Mouse (Mus musculus): Measurements from ENCODE around the gene Akna. TPM values are rescaled to one million over a fixed set of nuclear protein-coding genes. Genes with fewer than 3 reads are reported as not detected.

Akna gene
- polyA plus RNA-seq, 1 experiment from 2014 or later = 6.0 TPM

- no peaks in the 10 kb centered on the region for H3K36me3 ChIP-seq (ENCODE audit: control insufficient read depth, insufficient read depth, low read length)
- H3K9me3 ChIP-seq (ENCODE audit: control insufficient read depth, low read length) = no peaks in the 10 kb centered on the region
- peaks cover 8% of the 10 kb centered on the region for H3K4me1 ChIP-seq (ENCODE audit: control insufficient read depth, insufficient read depth, low read length)
- H3K4me3 ChIP-seq (ENCODE audit: low read depth, low read length) = no peak overlapping the region
- H3K27me3 ChIP-seq (ENCODE audit: control insufficient read depth, insufficient read depth, low read length) = peaks cover 2% of the 10 kb centered on the region; the same call in 1 of the 2 replicates
- H3K27ac ChIP-seq (ENCODE audit: low read depth, low read length) = no peak overlapping the region
- WGBS = 62% methylated on average over 4 of the region's 4 CpGs
- ATAC-seq (ENCODE audit: insufficient read depth, low FRiP score, low TSS enrichment) = no peak
- H3K9ac ChIP-seq (ENCODE audit: low read length) = no peak overlapping the region
- no peak for DNase-seq (ENCODE audit: low spot score)
- no peak overlapping the region for H3K4me2 ChIP-seq (ENCODE audit: low read depth)
These were observed 2.5 kb upstream of the Akna start for GRCm38 (mm10) chr4:63405683-63406082.

GRCm38 (mm10) chr4:63405051-63405450 lies 1.9 kb upstream of the Akna start:
- H3K36me3 ChIP-seq (ENCODE audit: control insufficient read depth, insufficient read depth, low read length) = no peaks in the 10 kb centered on the region
- peaks cover 8% of the 10 kb centered on the region for H3K4me1 ChIP-seq (ENCODE audit: control insufficient read depth, insufficient read depth, low read length)
- no peaks in the 10 kb centered on the region for H3K9me3 ChIP-seq (ENCODE audit: control insufficient read depth, low read length)
- WGBS = 34% methylated on average over 7 of the region's 7 CpGs
- ATAC-seq (ENCODE audit: insufficient read depth, low FRiP score, low TSS enrichment) (no peak), DNase-seq (ENCODE audit: low spot score) (no peak)
- peaks cover 2% of the 10 kb centered on the region; the same call in 1 of the 2 replicates for H3K27me3 ChIP-seq (ENCODE audit: control insufficient read depth, insufficient read depth, low read length)
- H3K4me2 ChIP-seq (ENCODE audit: low read depth) = no peak overlapping the region
- no peak overlapping the region for H3K27ac ChIP-seq (ENCODE audit: low read depth, low read length)
- no peak overlapping the region for H3K4me3 ChIP-seq (ENCODE audit: low read depth, low read length)
- no peak overlapping the region for H3K9ac ChIP-seq (ENCODE audit: low read length)

DNA sequence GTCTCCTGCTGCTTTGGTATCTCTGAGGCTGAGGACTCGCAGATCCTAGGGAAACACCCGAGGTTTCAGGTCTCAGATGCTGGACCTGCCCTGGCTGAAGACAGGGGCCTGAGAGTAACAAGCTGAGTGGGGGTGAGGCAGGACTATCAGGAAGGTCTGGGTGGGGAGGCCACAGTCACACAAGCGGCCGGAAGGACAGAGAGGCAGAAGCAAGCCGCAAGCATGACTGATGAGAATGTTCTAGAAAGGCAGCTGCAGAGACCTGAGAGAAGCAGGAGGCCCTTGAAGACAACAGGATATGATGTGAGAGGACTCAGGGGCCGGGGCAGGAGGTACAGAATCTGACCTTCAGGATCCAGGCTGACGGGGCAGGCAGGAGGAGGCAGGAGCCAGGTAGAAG lies 1.1 kb upstream of the Akna start:
- WGBS = 68% methylated on average over 7 of the region's 7 CpGs
- Histone ChIP-seq H3K9me3 (ENCODE audit: control insufficient read depth, low read length) (no peaks in the 10 kb centered on the region), H3K27me3 (ENCODE audit: control insufficient read depth, insufficient read depth, low read length) (peaks cover 2% of the 10 kb centered on the region; the same call in 1 of the 2 replicates), H3K4me3 (ENCODE audit: low read depth, low read length) (no peak overlapping the region), H3K9ac (ENCODE audit: low read length) (no peak overlapping the region), H3K36me3 (ENCODE audit: control insufficient read depth, insufficient read depth, low read length) (no peaks in the 10 kb centered on the region), H3K4me1 (ENCODE audit: control insufficient read depth, insufficient read depth, low read length) (peaks cover 8% of the 10 kb centered on the region), H3K4me2 (ENCODE audit: low read depth) (no peak overlapping the region), H3K27ac (ENCODE audit: low read depth, low read length) (no peak overlapping the region)
- DNase-seq (ENCODE audit: low spot score) (no peak), ATAC-seq (ENCODE audit: insufficient read depth, low FRiP score, low TSS enrichment) (no peak)

DNA sequence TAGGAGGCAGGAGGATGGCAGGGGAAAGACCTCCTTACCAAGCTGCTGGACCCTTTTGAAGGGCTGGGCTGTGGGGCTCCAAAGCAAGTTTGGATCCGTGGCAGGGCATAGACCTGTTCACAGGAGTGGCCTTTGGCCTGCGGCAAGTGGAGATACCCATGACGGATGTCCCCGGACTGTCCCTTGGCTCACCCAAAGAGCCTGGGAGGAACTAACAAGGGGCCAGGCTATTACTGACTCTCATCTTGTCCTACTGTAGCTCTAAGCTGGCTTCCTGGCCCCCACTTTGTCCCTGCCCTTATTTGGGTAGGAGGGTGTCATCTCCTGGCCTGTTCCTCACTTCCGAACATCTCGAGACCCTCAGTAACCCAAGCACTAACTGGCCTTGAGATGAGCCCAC lies 596 bp downstream of the Akna start:
- WGBS = 62% methylated on average over 6 of the region's 6 CpGs
- peaks cover 3% of the 10 kb centered on the region; the same call in 1 of the 2 replicates for H3K4me1 ChIP-seq (ENCODE audit: control insufficient read depth, insufficient read depth, low read length)
- H3K36me3 ChIP-seq (ENCODE audit: control insufficient read depth, insufficient read depth, low read length) = no peaks in the 10 kb centered on the region
- no peaks in the 10 kb centered on the region for H3K27me3 ChIP-seq (ENCODE audit: control insufficient read depth, insufficient read depth, low read length)
- ATAC-seq (ENCODE audit: insufficient read depth, low FRiP score, low TSS enrichment) = no peak
- no peaks in the 10 kb centered on the region for H3K9me3 ChIP-seq (ENCODE audit: control insufficient read depth, low read length)
- peak overlapping the region; percentile 62; the same call in 1 of the 2 replicates for H3K27ac ChIP-seq (ENCODE audit: low read depth, low read length)
- no peak for DNase-seq (ENCODE audit: low spot score)
- H3K4me2 ChIP-seq (ENCODE audit: low read depth) = peak overlapping the region; percentile 33
- peak overlapping the region; percentile 56 for H3K9ac ChIP-seq (ENCODE audit: low read length)
- peak overlapping the region; percentile 16; the same call in 1 of the 2 replicates for H3K4me3 ChIP-seq (ENCODE audit: low read depth, low read length)

DNA sequence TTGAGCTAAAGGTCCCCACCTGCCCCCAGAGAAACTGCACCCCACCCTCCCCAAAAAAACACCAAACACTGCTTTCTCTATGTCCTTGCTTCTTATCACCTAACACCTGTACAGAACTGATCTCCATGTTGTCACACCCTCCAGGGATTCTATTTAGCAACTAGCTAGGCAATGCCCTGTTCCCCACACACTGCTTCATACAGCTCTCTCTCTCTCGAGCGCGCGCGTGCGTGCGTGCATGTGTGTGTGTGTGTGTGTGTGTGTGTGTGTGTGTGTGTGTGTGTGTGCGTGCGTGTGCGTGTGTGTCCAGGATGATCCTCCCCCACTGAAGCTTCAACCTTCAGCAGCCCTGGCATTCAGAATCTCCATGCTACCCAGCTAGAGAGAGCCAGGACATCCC lies 1.1 kb downstream of the Akna start:
- no peaks in the 10 kb centered on the region for H3K36me3 ChIP-seq (ENCODE audit: control insufficient read depth, insufficient read depth, low read length)
- H3K4me3 ChIP-seq (ENCODE audit: low read depth, low read length) = no peak overlapping the region
- H3K27me3 ChIP-seq (ENCODE audit: control insufficient read depth, insufficient read depth, low read length) = no peaks in the 10 kb centered on the region
- H3K9ac ChIP-seq (ENCODE audit: low read length) = peak overlapping the region; percentile 56; the same call in 1 of the 2 replicates
- no peaks in the 10 kb centered on the region for H3K9me3 ChIP-seq (ENCODE audit: control insufficient read depth, low read length)
- peaks cover 3% of the 10 kb centered on the region; the same call in 1 of the 2 replicates for H3K4me1 ChIP-seq (ENCODE audit: control insufficient read depth, insufficient read depth, low read length)
- ATAC-seq (ENCODE audit: insufficient read depth, low FRiP score, low TSS enrichment) = no peak
- no peak overlapping the region for H3K27ac ChIP-seq (ENCODE audit: low read depth, low read length)
- H3K4me2 ChIP-seq (ENCODE audit: low read depth) = no peak overlapping the region
- DNase-seq (ENCODE audit: low spot score) = no peak
- WGBS = 93% methylated on average over 9 of the region's 10 CpGs

- WGBS = 91% methylated on average over 6 of the region's 6 CpGs
- ATAC-seq (ENCODE audit: insufficient read depth, low FRiP score, low TSS enrichment) (no peak), DNase-seq (ENCODE audit: low spot score) (no peak)
- peaks cover 3% of the 10 kb centered on the region; the same call in 1 of the 2 replicates for H3K4me1 ChIP-seq (ENCODE audit: control insufficient read depth, insufficient read depth, low read length)
- H3K9ac ChIP-seq (ENCODE audit: low read length) = no peak overlapping the region
- H3K36me3 ChIP-seq (ENCODE audit: control insufficient read depth, insufficient read depth, low read length) = no peaks in the 10 kb centered on the region
- H3K27ac ChIP-seq (ENCODE audit: low read depth, low read length) = no peak overlapping the region
- H3K27me3 ChIP-seq (ENCODE audit: control insufficient read depth, insufficient read depth, low read length) = no peaks in the 10 kb centered on the region
- H3K9me3 ChIP-seq (ENCODE audit: control insufficient read depth, low read length) = no peaks in the 10 kb centered on the region
- H3K4me3 ChIP-seq (ENCODE audit: low read depth, low read length) = no peak overlapping the region
- no peak overlapping the region for H3K4me2 ChIP-seq (ENCODE audit: low read depth)
These were observed 1.5 kb downstream of the Akna start for GRCm38 (mm10) chr4:63401620-63402019.

- H3K4me1 ChIP-seq (ENCODE audit: control insufficient read depth, insufficient read depth, low read length) = peaks cover 3% of the 10 kb centered on the region; the same call in 1 of the 2 replicates
- 87% methylated on average over 18 of the region's 18 CpGs for WGBS
- ATAC-seq (ENCODE audit: insufficient read depth, low FRiP score, low TSS enrichment) (no peak), DNase-seq (ENCODE audit: low spot score) (no peak)
- no peaks in the 10 kb centered on the region for H3K9me3 ChIP-seq (ENCODE audit: control insufficient read depth, low read length)
- no peak overlapping the region for H3K27ac ChIP-seq (ENCODE audit: low read depth, low read length)
- no peak overlapping the region for H3K4me3 ChIP-seq (ENCODE audit: low read depth, low read length)
- H3K4me2 ChIP-seq (ENCODE audit: low read depth) = no peak overlapping the region
- no peaks in the 10 kb centered on the region for H3K27me3 ChIP-seq (ENCODE audit: control insufficient read depth, insufficient read depth, low read length)
- no peak overlapping the region for H3K9ac ChIP-seq (ENCODE audit: low read length)
- H3K36me3 ChIP-seq (ENCODE audit: control insufficient read depth, insufficient read depth, low read length) = no peaks in the 10 kb centered on the region
These were observed 2.4 kb downstream of the Akna start for GRCm38 (mm10) chr4:63400541-63401306.

DNA sequence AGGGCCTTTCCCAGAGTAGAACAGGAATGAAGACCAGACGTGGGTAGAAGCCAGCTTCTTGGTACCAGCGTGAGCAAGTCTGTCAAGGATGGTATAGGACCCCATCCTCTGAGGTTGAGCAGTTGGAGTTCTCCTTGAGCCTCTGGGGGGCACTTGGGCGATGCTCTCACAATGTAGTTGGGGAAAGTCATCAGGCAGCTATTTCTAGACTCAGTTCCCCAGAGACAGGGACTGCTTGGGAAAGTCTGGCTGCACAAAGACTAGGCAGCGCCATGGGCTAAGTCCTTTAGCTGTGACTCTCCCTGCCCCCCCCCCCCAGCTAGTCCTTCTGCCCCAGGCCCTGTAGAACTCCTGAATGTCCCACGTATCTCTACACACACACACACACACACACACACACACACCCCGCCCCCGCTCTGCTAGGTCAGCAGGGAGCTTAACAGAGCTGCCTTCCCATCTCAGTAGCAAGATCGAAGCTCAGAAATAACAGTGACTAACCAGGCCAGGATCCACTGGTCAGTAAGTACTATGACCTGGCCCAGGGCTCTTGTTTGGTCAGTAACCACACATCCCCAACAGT lies 3.4 kb downstream of the Akna start:
- no peak overlapping the region for H3K4me2 ChIP-seq (ENCODE audit: low read depth)
- peaks cover 3% of the 10 kb centered on the region; the same call in 1 of the 2 replicates for H3K4me1 ChIP-seq (ENCODE audit: control insufficient read depth, insufficient read depth, low read length)
- ATAC-seq (ENCODE audit: insufficient read depth, low FRiP score, low TSS enrichment) (no peak), DNase-seq (ENCODE audit: low spot score) (no peak)
- H3K27me3 ChIP-seq (ENCODE audit: control insufficient read depth, insufficient read depth, low read length) = no peaks in the 10 kb centered on the region
- no peaks in the 10 kb centered on the region for H3K36me3 ChIP-seq (ENCODE audit: control insufficient read depth, insufficient read depth, low read length)
- no peak overlapping the region for H3K9ac ChIP-seq (ENCODE audit: low read length)
- H3K9me3 ChIP-seq (ENCODE audit: control insufficient read depth, low read length) = no peaks in the 10 kb centered on the region
- H3K4me3 ChIP-seq (ENCODE audit: low read depth, low read length) = no peak overlapping the region
- WGBS = 61% methylated on average over 8 of the region's 8 CpGs
- H3K27ac ChIP-seq (ENCODE audit: low read depth, low read length) = no peak overlapping the region

Measured in neural tube, embryonic 11.5 days (tissue).